Mouse (Mus musculus): ENCODE measurements around the gene Fitm1.

DNA sequence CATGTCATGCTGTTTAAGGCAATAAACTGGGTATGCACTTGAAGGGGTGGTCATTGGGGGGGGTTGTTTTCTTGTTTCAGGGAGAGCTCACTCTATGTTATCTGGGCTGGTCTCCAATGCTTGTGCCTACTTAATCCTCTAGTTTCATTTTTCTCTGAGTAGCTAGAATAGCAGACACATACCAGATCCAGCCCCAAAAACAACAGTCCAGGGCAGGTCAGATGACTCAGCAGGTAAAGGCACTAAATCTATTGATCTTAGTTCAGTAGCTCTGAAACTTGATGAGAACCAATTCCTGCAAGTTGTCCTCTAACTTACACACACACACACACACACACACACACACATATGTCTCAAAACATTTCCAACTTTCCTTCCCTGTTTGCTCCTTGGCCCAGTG, 3.7 kb upstream of the Fitm1 start:
- no peak for TF ChIP-seq GATA1 (IDR thresholded peaks at IDR 0.05; ENCODE audit: low read length)
- no peak for TF ChIP-seq TAL1 (IDR thresholded peaks at IDR 0.05; ENCODE audit: low read length)

Data from erythroblast, embryonic 14.5 days (primary cell).